Mouse (Mus musculus) stomach, embryonic 15.5 days (tissue): ENCODE data around the gene Espnl. TPM values are rescaled to one million over a fixed set of nuclear protein-coding genes. Genes with fewer than 3 reads are reported as not detected.

Experiments used
- polyA plus RNA-seq: library from polyadenylated mRNA; unstranded; fragments of >200 nt; fragmentation: Nextera tagmentation; extraction: Ambion mirVana; gene quantifications from 2 replicates; pipeline ENCODE4 v1.2.1, GENCODE M21; 2015

The Espnl gene
- polyA plus RNA-seq, 1 experiment from 2014 or later = not detected

Other genes with a start within 250 kb of the Espnl start
- 0.86 and 0.88 TPM in 2 replicates for gene Rbm44, start 177.0 kb upstream of the Espnl start, polyA plus RNA-seq
- gene Ramp1, start 142.3 kb upstream of the Espnl start, polyA plus RNA-seq = 4.6 and 5.9 TPM in 2 replicates
- 66.9 and 68.8 TPM in 2 replicates for gene Ube2f, start 71.8 kb upstream of the Espnl start, polyA plus RNA-seq
- 18.3 and 19.8 TPM in 2 replicates for gene Scly, start 23.7 kb upstream of the Espnl start, polyA plus RNA-seq
- 0.55 and 0.63 TPM in 2 replicates for gene Klhl30, start 28.9 kb downstream of the Espnl start, polyA plus RNA-seq
- gene Erfe, start 44.4 kb downstream of the Espnl start, polyA plus RNA-seq = 3.2 and 3.7 TPM in 2 replicates
- gene Ilkap, start 76.7 kb downstream of the Espnl start, polyA plus RNA-seq = 119 and 128 TPM in 2 replicates
- 82.9 and 89.5 TPM in 2 replicates for gene Hes6, start 92.0 kb downstream of the Espnl start, polyA plus RNA-seq
- 5.4 and 6.5 TPM in 2 replicates for gene Per2, start 137.2 kb downstream of the Espnl start, polyA plus RNA-seq
- gene Traf3ip1, start 172.6 kb downstream of the Espnl start, polyA plus RNA-seq = 7.8 and 8.4 TPM in 2 replicates
- gene Asb1, start 218.5 kb downstream of the Espnl start, polyA plus RNA-seq = 4.3 and 6.3 TPM in 2 replicates